Mouse (Mus musculus): ENCODE results near the gene Six3. TPM values are rescaled to one million over a fixed set of nuclear protein-coding genes. Genes with fewer than 3 reads are reported as not detected.

Six3 gene
- polyA plus RNA-seq, 1 experiment from 2014 or later, result not detected

GRCm38 (mm10) chr17:85609621-85610392 lies 3.6 kb upstream of the Six3 start:
- no peak overlapping the region for H3K27ac ChIP-seq (ENCODE audit: low read depth, low read length)
- no peaks in the 10 kb centered on the region for H3K36me3 ChIP-seq (ENCODE audit: control insufficient read depth, insufficient read depth, low read length)
- peaks cover 91% of the 10 kb centered on the region for H3K27me3 ChIP-seq (ENCODE audit: control insufficient read depth, insufficient read depth, low read length)
- no peak overlapping the region for H3K4me2 ChIP-seq (ENCODE audit: low read depth, low read length)
- no peak for ATAC-seq (ENCODE audit: low read depth)
- H3K4me3 ChIP-seq (ENCODE audit: low read depth, low read length), result no peak overlapping the region
- no peaks in the 10 kb centered on the region for H3K4me1 ChIP-seq (ENCODE audit: control insufficient read depth, insufficient read depth, low read length)
- 2% methylated on average over 13 of the region's 13 CpGs for WGBS
- no peaks in the 10 kb centered on the region for H3K9me3 ChIP-seq (ENCODE audit: control insufficient read depth, low read length)
- H3K9ac ChIP-seq (replicated peaks; ENCODE audit: low read depth, low read length), result no peak overlapping the region

GRCm38 (mm10) chr17:85610393-85611115 lies 2.9 kb upstream of the Six3 start:
- H3K36me3 ChIP-seq (ENCODE audit: control insufficient read depth, insufficient read depth, low read length), result no peaks in the 10 kb centered on the region
- H3K4me2 ChIP-seq (ENCODE audit: low read depth, low read length), result no peak overlapping the region
- no peak for ATAC-seq (ENCODE audit: low read depth)
- H3K27ac ChIP-seq (ENCODE audit: low read depth, low read length), result no peak overlapping the region
- no peak overlapping the region for H3K9ac ChIP-seq (replicated peaks; ENCODE audit: low read depth, low read length)
- WGBS, result 1% methylated on average over 11 of the region's 11 CpGs
- no peaks in the 10 kb centered on the region for H3K9me3 ChIP-seq (ENCODE audit: control insufficient read depth, low read length)
- H3K27me3 ChIP-seq (ENCODE audit: control insufficient read depth, insufficient read depth, low read length), result peaks cover 89% of the 10 kb centered on the region
- no peaks in the 10 kb centered on the region for H3K4me1 ChIP-seq (ENCODE audit: control insufficient read depth, insufficient read depth, low read length)
- H3K4me3 ChIP-seq (ENCODE audit: low read depth, low read length), result no peak overlapping the region

GRCm38 (mm10) chr17:85611521-85612515 lies 1.6 kb upstream of the Six3 start:
- no peak overlapping the region for H3K27ac ChIP-seq (ENCODE audit: low read depth, low read length)
- no peaks in the 10 kb centered on the region for H3K9me3 ChIP-seq (ENCODE audit: control insufficient read depth, low read length)
- no peak overlapping the region for H3K4me2 ChIP-seq (ENCODE audit: low read depth, low read length)
- no peak overlapping the region for H3K9ac ChIP-seq (replicated peaks; ENCODE audit: low read depth, low read length)
- H3K4me1 ChIP-seq (ENCODE audit: control insufficient read depth, insufficient read depth, low read length), result no peaks in the 10 kb centered on the region
- WGBS, result 2% methylated on average over 19 of the region's 19 CpGs
- no peaks in the 10 kb centered on the region for H3K36me3 ChIP-seq (ENCODE audit: control insufficient read depth, insufficient read depth, low read length)
- ATAC-seq (ENCODE audit: low read depth), result no peak
- H3K4me3 ChIP-seq (ENCODE audit: low read depth, low read length), result no peak overlapping the region
- peaks cover 91% of the 10 kb centered on the region for H3K27me3 ChIP-seq (ENCODE audit: control insufficient read depth, insufficient read depth, low read length)

- Histone ChIP-seq H3K4me1 (ENCODE audit: control insufficient read depth, insufficient read depth, low read length) (no peaks in the 10 kb centered on the region), H3K27ac (ENCODE audit: low read depth, low read length) (no peak overlapping the region), H3K36me3 (ENCODE audit: control insufficient read depth, insufficient read depth, low read length) (no peaks in the 10 kb centered on the region), H3K4me2 (ENCODE audit: low read depth, low read length) (no peak overlapping the region), H3K9me3 (ENCODE audit: control insufficient read depth, low read length) (no peaks in the 10 kb centered on the region), H3K27me3 (ENCODE audit: control insufficient read depth, insufficient read depth, low read length) (peaks cover 88% of the 10 kb centered on the region), H3K4me3 (ENCODE audit: low read depth, low read length) (no peak overlapping the region), H3K9ac (replicated peaks; ENCODE audit: low read depth, low read length) (no peak overlapping the region)
- ATAC-seq (ENCODE audit: low read depth), result no peak
- WGBS, result 1% methylated on average over 31 of the region's 31 CpGs
Measured at GRCm38 (mm10) chr17:85612526-85613265, 712 bp upstream of the Six3 start.

GRCm38 (mm10) chr17:85614011-85614721 lies 758 bp downstream of the Six3 start:
- H3K27me3 ChIP-seq (ENCODE audit: control insufficient read depth, insufficient read depth, low read length), result peaks cover 85% of the 10 kb centered on the region
- no peak overlapping the region for H3K27ac ChIP-seq (ENCODE audit: low read depth, low read length)
- no peaks in the 10 kb centered on the region for H3K9me3 ChIP-seq (ENCODE audit: control insufficient read depth, low read length)
- H3K9ac ChIP-seq (replicated peaks; ENCODE audit: low read depth, low read length), result no peak overlapping the region
- H3K4me1 ChIP-seq (ENCODE audit: control insufficient read depth, insufficient read depth, low read length), result no peaks in the 10 kb centered on the region
- no peak overlapping the region for H3K4me3 ChIP-seq (ENCODE audit: low read depth, low read length)
- under 1% methylated on average over 25 of the region's 30 CpGs for WGBS
- no peak for ATAC-seq (ENCODE audit: low read depth)
- no peak overlapping the region for H3K4me2 ChIP-seq (ENCODE audit: low read depth, low read length)
- no peaks in the 10 kb centered on the region for H3K36me3 ChIP-seq (ENCODE audit: control insufficient read depth, insufficient read depth, low read length)

GRCm38 (mm10) chr17:85614722-85615331 lies 1.4 kb downstream of the Six3 start:
- H3K4me1 ChIP-seq (ENCODE audit: control insufficient read depth, insufficient read depth, low read length), result no peaks in the 10 kb centered on the region
- H3K4me3 ChIP-seq (ENCODE audit: low read depth, low read length), result no peak overlapping the region
- under 1% methylated on average over 32 of the region's 38 CpGs for WGBS
- H3K27me3 ChIP-seq (ENCODE audit: control insufficient read depth, insufficient read depth, low read length), result peaks cover 85% of the 10 kb centered on the region
- no peak overlapping the region for H3K4me2 ChIP-seq (ENCODE audit: low read depth, low read length)
- H3K27ac ChIP-seq (ENCODE audit: low read depth, low read length), result no peak overlapping the region
- no peak for ATAC-seq (ENCODE audit: low read depth)
- H3K9me3 ChIP-seq (ENCODE audit: control insufficient read depth, low read length), result no peaks in the 10 kb centered on the region
- no peak overlapping the region for H3K9ac ChIP-seq (replicated peaks; ENCODE audit: low read depth, low read length)
- H3K36me3 ChIP-seq (ENCODE audit: control insufficient read depth, insufficient read depth, low read length), result no peaks in the 10 kb centered on the region

- no peak overlapping the region for H3K27ac ChIP-seq (ENCODE audit: low read depth, low read length)
- no peak overlapping the region for H3K4me2 ChIP-seq (ENCODE audit: low read depth, low read length)
- 0% methylated on average over 4 of the region's 4 CpGs for WGBS
- H3K27me3 ChIP-seq (ENCODE audit: control insufficient read depth, insufficient read depth, low read length), result peaks cover 85% of the 10 kb centered on the region
- no peaks in the 10 kb centered on the region for H3K36me3 ChIP-seq (ENCODE audit: control insufficient read depth, insufficient read depth, low read length)
- H3K4me1 ChIP-seq (ENCODE audit: control insufficient read depth, insufficient read depth, low read length), result no peaks in the 10 kb centered on the region
- H3K4me3 ChIP-seq (ENCODE audit: low read depth, low read length), result no peak overlapping the region
- H3K9ac ChIP-seq (replicated peaks; ENCODE audit: low read depth, low read length), result no peak overlapping the region
- no peak for ATAC-seq (ENCODE audit: low read depth)
- H3K9me3 ChIP-seq (ENCODE audit: control insufficient read depth, low read length), result no peaks in the 10 kb centered on the region
Measured at GRCm38 (mm10) chr17:85615586-85615985, 2.2 kb downstream of the Six3 start.

Data from neural tube, embryonic 14.5 days (tissue).